Mouse (Mus musculus): ENCODE results near the gene Prss16. TPM values are rescaled to one million over a fixed set of nuclear protein-coding genes. Genes with fewer than 3 reads are reported as not detected.

Gene Prss16
- total RNA-seq, 2 experiments from 2014 or later = 0.89 TPM; not detected in 1

DNA sequence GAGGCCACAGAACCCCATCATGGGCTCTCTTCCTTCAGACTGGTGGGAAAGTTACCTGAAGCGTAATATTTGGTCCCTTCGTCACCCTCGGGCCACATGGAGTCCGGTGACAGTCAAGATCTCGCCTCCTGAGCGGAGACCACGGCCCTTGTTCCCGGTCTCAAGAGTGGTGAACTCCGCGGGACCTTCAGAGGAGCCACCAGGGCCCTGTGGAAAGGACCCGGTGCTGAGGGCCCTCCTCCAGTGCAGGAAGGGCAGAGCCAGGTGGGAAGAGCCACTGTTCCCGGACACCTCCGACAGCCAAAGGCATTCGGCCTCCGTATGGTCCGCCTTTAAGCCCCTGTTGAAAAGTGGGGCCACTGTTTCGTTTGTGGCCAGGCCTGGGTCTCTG is 27.7 kb downstream of the Prss16 start:
- ATAC-seq (replicated peaks; ENCODE audit: low FRiP score, low TSS enrichment, poor library complexity, severe bottlenecking) = 0 out of 2 replicates have a peak, but pooled peaks have one; percentile 12

DNA sequence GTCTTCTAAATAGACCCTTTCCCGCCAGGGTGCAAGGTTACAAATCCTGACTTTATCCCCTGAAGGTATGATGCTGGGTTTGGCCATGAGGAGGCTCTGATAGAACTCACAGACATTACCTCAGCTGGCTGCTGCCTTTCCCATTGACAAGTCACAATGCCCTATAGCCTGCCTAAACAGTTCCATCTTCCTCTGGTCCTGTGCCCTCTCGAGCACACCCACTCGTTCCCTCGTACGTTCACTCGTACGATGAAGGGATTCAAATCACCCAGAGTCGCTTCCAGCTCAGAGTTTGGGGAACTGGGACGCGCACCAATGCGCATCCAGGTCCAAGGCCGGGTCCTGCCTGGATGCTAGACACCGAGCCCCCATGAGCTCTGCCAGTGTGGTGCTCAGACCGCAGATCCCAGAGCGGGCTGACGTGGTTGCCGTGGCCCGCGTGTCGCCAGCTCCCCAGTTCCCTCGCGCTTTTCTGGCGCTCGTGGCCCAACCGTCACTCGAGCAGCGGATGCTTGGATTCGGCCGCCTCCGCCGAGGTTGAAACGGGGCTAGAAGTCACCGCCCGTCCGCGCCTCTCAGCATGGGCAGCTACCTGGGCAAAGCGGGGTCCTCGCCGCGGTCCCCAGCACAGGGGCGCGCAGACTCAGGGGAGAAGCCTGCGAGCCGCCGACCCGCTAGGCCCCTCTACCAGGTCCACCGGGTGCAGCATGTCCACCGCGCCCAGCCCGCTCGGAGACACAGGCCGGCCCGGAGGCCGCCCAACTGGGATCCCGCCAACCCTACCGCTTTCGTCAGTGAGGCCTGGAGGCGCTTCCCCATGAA is 28.4 kb downstream of the Prss16 start, which contains the start of gene Pom121l2:
Gene Pom121l2, plus strand, starts transcription at position 214 of the 822 bp plus-strand sequence.
- ATAC-seq (replicated peaks; ENCODE audit: low FRiP score, low TSS enrichment, poor library complexity, severe bottlenecking) = peak; percentile 25; the same call in 1 of the 2 replicates

- ATAC-seq (replicated peaks; ENCODE audit: low FRiP score, low TSS enrichment, poor library complexity, severe bottlenecking) = peak; percentile 84
These were observed 34.6 kb downstream of the Prss16 start for GRCm38 (mm10) chr13:21974726-21975473.

- ATAC-seq (replicated peaks; ENCODE audit: low FRiP score, low TSS enrichment, poor library complexity, severe bottlenecking) = peak; percentile 90
These were observed 35.3 kb downstream of the Prss16 start for GRCm38 (mm10) chr13:21974221-21974725.

DNA sequence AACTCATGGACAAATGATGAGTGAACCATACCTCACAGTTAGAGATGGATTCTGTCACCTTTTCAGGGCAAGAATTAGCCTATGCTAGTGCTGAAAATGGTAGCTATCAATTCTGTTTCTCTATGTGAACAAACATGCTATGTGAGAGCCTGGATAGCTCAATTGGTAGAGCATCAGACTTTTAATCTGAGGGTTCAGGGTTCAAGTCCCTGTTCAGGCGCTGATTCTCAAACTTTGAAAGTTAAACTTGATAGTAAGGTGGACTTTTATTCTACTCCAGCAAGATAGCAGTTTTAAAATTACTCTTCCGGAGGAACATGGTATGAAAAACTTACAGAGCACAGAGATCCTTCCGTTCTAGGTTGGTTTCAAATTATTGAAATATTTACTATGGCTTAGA is 37.9 kb downstream of the Prss16 start:
- ATAC-seq (replicated peaks; ENCODE audit: low FRiP score, low TSS enrichment, poor library complexity, severe bottlenecking) = no peak

DNA sequence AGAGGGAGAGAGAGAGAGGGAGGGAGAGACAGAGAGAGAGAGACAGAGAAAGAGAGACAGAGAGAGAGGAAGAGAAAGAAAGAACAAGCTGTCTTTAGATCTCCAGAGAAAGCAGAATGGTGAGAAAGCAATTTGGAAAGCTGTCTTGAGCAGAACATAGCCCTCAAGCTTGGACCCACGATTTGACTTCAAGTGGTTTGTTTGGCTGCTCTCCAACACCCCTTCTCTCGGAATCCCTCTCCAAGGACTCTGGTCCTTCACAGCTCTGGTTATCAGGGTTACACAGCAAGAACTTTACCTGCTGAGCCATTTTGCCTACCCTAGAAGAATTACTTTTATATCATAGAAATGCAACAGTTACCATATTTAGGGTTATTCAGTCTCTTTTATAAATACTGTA is 39.7 kb downstream of the Prss16 start:
- ATAC-seq (replicated peaks; ENCODE audit: low FRiP score, low TSS enrichment, poor library complexity, severe bottlenecking) = no peak

GRCm38 (mm10) chr13:21969269-21969668 is 40.3 kb downstream of the Prss16 start:
- no peak for ATAC-seq (replicated peaks; ENCODE audit: low FRiP score, low TSS enrichment, poor library complexity, severe bottlenecking)

Other genes with a start within 250 kb of the Prss16 start
- gene Hist1h1b, start 229.1 kb downstream of the Prss16 start, total RNA-seq (2014; fragmentation: Nextera tagmentation) = 569 and 631 TPM in 2 replicates
- 1,368 and 2,131 TPM in 2 replicates for gene Hist1h1b, start 229.1 kb downstream of the Prss16 start, total RNA-seq (2017)
- gene Hist1h3i, start 226.4 kb downstream of the Prss16 start, total RNA-seq (2014; fragmentation: Nextera tagmentation) = 310 and 340 TPM in 2 replicates
- 88.3 and 299 TPM in 2 replicates for gene Hist1h3i, start 226.4 kb downstream of the Prss16 start, total RNA-seq (2017)
- gene Hist1h2an, start 222.5 kb downstream of the Prss16 start, total RNA-seq (2014; fragmentation: Nextera tagmentation) = 4.6 and 28.8 TPM in 2 replicates
- gene Hist1h2an, start 222.5 kb downstream of the Prss16 start, total RNA-seq (2017) = 538 and 611 TPM in 2 replicates
- 19.6 and 62.9 TPM in 2 replicates for gene Hist1h2bp, start 222.3 kb downstream of the Prss16 start, total RNA-seq (2014; fragmentation: Nextera tagmentation)
- 33.7 and 54.7 TPM in 2 replicates for gene Hist1h2bp, start 222.3 kb downstream of the Prss16 start, total RNA-seq (2017)
- gene Hist1h2bq, start 199.5 kb downstream of the Prss16 start, total RNA-seq (2014; fragmentation: Nextera tagmentation) = 395 and 796 TPM in 2 replicates
- 0.72 and 1.2 TPM in 2 replicates for gene Hist1h2bq, start 199.5 kb downstream of the Prss16 start, total RNA-seq (2017)
- gene Hist1h2ao, start 199.3 kb downstream of the Prss16 start, total RNA-seq (2014; fragmentation: Nextera tagmentation) = not detected in 2 replicates
- not detected in 2 replicates for gene Hist1h2ao, start 199.3 kb downstream of the Prss16 start, total RNA-seq (2017)
- gene Hist1h4m, start 198.0 kb downstream of the Prss16 start, total RNA-seq (2014; fragmentation: Nextera tagmentation) = 256 and 298 TPM in 2 replicates
- gene Hist1h4m, start 198.0 kb downstream of the Prss16 start, total RNA-seq (2017) = 1,434 and 2,567 TPM in 2 replicates
- gene Hist1h4n, start 177.5 kb downstream of the Prss16 start, total RNA-seq (2014; fragmentation: Nextera tagmentation) = 49.1 and 171 TPM in 2 replicates
- 1,378 and 1,797 TPM in 2 replicates for gene Hist1h4n, start 177.5 kb downstream of the Prss16 start, total RNA-seq (2017)
- gene Hist1h2ap, start 176.2 kb downstream of the Prss16 start, total RNA-seq (2014; fragmentation: Nextera tagmentation) = 177 TPM in 2 replicates
- gene Hist1h2ap, start 176.2 kb downstream of the Prss16 start, total RNA-seq (2017) = 4,662 and 4,902 TPM in 2 replicates
- 372 and 874 TPM in 2 replicates for gene Hist1h2br, start 176.0 kb downstream of the Prss16 start, total RNA-seq (2014; fragmentation: Nextera tagmentation)
- 126 and 201 TPM in 2 replicates for gene Hist1h2br, start 176.0 kb downstream of the Prss16 start, total RNA-seq (2017)
- 1.5 and 2.5 TPM in 2 replicates for gene Zfp184, start 64.6 kb downstream of the Prss16 start, total RNA-seq (2014; fragmentation: Nextera tagmentation)
- 3.1 and 10.7 TPM in 2 replicates for gene Zfp184, start 64.6 kb downstream of the Prss16 start, total RNA-seq (2017)
- gene Pom121l2, start 28.5 kb downstream of the Prss16 start, total RNA-seq (2014; fragmentation: Nextera tagmentation) = not detected in 2 replicates
- gene Pom121l2, start 28.5 kb downstream of the Prss16 start, total RNA-seq (2017) = not detected in 2 replicates
- 11.1 TPM in 1 of 2 replicates, not detected in the other for gene Hist1h2ah, start 25.8 kb upstream of the Prss16 start, total RNA-seq (2014; fragmentation: Nextera tagmentation)
- gene Hist1h2ah, start 25.8 kb upstream of the Prss16 start, total RNA-seq (2017) = 482 and 578 TPM in 2 replicates
- gene Hist1h2bk, start 26.1 kb upstream of the Prss16 start, total RNA-seq (2014; fragmentation: Nextera tagmentation) = 142 and 423 TPM in 2 replicates
- 812 and 1,118 TPM in 2 replicates for gene Hist1h2bk, start 26.1 kb upstream of the Prss16 start, total RNA-seq (2017)
- 56.5 and 110 TPM in 2 replicates for gene Hist1h4i, start 31.6 kb upstream of the Prss16 start, total RNA-seq (2014; fragmentation: Nextera tagmentation)
- 136 and 141 TPM in 2 replicates for gene Hist1h4i, start 31.6 kb upstream of the Prss16 start, total RNA-seq (2017)
- 19.5 and 69.6 TPM in 2 replicates for gene Hist1h2ag, start 33.2 kb upstream of the Prss16 start, total RNA-seq (2014; fragmentation: Nextera tagmentation)
- gene Hist1h2ag, start 33.2 kb upstream of the Prss16 start, total RNA-seq (2017) = 882 and 1,306 TPM in 2 replicates
- 238 and 405 TPM in 2 replicates for gene Hist1h2bj, start 33.5 kb upstream of the Prss16 start, total RNA-seq (2014; fragmentation: Nextera tagmentation)
- 313 and 664 TPM in 2 replicates for gene Hist1h2bj, start 33.5 kb upstream of the Prss16 start, total RNA-seq (2017)
- gene Vmn1r188, start 74.7 kb upstream of the Prss16 start, total RNA-seq (2014; fragmentation: Nextera tagmentation) = not detected in 2 replicates
- not detected in 2 replicates for gene Vmn1r188, start 74.7 kb upstream of the Prss16 start, total RNA-seq (2017)
- gene Vmn1r189, start 96.1 kb upstream of the Prss16 start, total RNA-seq (2014; fragmentation: Nextera tagmentation) = not detected in 2 replicates
- not detected in 2 replicates for gene Vmn1r189, start 96.1 kb upstream of the Prss16 start, total RNA-seq (2017)
- not detected in 2 replicates for gene Vmn1r191, start 174.2 kb upstream of the Prss16 start, total RNA-seq (2014; fragmentation: Nextera tagmentation)
- not detected in 2 replicates for gene Vmn1r191, start 174.2 kb upstream of the Prss16 start, total RNA-seq (2017)
- gene Vmn1r192, start 181.4 kb upstream of the Prss16 start, total RNA-seq (2014; fragmentation: Nextera tagmentation) = not detected in 2 replicates
- gene Vmn1r192, start 181.4 kb upstream of the Prss16 start, total RNA-seq (2017) = not detected in 2 replicates
- not detected in 2 replicates for gene Vmn1r193, start 213.4 kb upstream of the Prss16 start, total RNA-seq (2014; fragmentation: Nextera tagmentation)
- not detected in 2 replicates for gene Vmn1r193, start 213.4 kb upstream of the Prss16 start, total RNA-seq (2017)
- not detected in 2 replicates for gene Vmn1r194, start 234.5 kb upstream of the Prss16 start, total RNA-seq (2014; fragmentation: Nextera tagmentation)
- not detected in 2 replicates for gene Vmn1r194, start 234.5 kb upstream of the Prss16 start, total RNA-seq (2017)